Mouse (Mus musculus) spleen, postnatal 0 days (tissue): ENCODE data around the gene Ebi3. TPM values are rescaled to one million over a fixed set of nuclear protein-coding genes. Genes with fewer than 3 reads are reported as not detected.

ENCODE experiments used
- polyA plus RNA-seq: library from polyadenylated mRNA; unstranded; fragments of >200 nt; fragmentation: Nextera tagmentation; extraction: Ambion mirVana; gene quantifications from 2 replicates; pipeline ENCODE4 v1.2.1, GENCODE M21; 2015

Gene Ebi3
- polyA plus RNA-seq = 19.6 and 28.1 TPM in 2 replicates

GRCm38 (mm10) chr17:55952447-55953027 lies at the start of gene Ebi3:
Gene Ebi3, plus strand, starts transcription at chr17:55952640.

DNA sequence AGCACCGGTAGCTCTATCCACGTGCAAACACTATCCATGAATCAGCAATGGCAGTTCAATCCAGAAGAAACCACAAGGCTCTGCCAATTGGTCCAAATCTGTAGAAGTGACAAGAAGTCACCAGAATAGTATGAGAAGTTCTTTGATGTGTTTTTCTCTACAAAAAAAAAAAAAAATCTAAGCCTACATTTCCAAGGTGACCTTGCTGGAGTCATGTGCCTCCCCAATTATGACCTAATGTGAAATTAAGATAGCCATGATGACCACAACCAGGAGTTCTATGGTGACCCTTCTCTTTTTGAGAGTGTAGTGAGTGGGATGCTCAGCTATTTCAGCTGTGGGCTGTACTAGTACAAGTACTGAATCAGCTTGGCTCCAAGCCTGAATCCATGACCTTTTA lies 3.0 kb upstream of the Ebi3 start, which contains the start of gene Zfp119b:
Gene Zfp119b, minus strand, starts transcription at position 101 of the 400 bp plus-strand sequence.

DNA sequence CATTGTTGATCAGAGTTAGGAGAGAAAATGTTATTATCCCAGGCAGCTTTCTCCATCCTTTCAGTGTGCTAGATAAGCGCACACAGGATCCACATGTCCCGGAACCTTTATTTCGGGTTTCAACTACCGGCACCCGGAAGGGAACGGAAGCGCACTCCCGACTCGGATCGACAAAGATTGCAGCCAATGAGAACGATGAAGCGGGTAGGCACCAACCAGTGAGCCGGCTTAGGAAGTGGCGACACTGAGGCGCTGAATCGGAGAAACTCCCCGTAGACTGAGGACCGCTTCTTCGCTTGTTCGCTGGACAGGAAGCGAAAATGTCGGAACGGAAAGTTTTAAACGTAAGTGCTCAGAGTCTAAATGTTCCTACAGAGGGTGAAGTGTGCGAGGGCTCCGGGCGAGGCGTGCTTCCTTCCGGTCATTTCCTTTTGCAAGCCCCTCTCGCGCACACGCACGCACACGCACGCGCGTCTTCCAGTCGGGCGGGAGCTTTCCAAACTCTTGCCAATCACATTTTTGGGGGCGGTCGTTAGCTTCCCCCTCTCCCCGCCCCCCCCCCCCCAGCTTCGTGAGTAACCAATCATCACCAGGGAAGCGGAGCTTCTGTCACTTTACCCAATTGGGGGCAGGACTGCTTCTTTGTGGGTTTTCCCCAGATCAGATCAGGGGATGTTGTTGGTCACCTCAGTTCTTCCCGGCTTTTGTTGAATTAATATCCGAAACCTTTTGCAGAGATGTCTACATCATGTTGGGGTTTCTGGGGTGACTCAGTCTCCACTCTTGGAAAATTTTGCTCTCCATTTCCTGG lies 6.7 kb downstream of the Ebi3 start, which contains the start of gene Yju2:
Gene Yju2, plus strand, starts transcription at position 182 of the 811 bp plus-strand sequence.

DNA sequence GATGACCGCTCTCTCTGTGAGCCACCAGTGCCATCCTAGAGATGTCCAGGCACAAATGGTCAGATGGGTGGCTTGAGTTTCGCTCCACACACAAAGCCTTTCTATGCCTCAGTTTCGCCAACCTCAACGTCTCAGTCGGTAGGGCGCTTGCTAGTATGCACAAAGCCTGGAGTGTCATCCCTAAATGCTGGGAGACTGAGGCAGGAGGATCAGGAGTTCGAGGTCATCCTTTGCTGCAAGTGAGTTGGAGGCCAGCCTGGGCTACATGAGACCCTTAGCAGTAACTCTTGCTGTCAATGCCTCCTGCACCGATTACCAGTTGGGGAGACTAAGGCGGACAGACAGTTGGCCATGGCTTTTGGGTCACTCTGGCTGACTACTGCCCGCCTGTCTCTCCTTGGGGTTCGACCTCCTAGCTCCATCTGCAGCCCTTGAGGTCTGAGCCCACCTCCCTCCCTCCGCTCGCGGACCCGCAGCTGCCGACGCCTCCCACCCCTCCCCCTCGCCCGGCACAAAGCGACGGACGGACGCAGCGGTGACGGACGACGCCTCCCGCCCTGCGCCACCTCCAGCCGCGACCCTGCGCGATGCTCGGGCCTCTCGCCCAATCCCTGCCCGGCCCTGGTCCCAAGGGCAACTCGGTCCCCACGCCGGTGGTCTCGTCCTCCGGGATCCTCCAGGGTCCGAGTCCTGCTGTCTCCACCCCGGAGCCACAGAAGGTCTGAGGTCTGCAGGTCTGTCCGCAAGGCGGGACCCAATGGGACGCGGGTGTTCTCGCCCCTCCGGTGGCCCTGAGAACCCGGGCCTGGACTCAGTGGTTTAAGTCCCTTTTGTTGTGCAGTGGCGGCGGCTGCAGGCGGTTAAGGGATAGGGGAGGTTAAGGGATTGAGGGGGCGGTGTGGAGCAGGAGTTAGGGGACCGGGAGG lies 17.8 kb downstream of the Ebi3 start, which contains the start of gene Shd:
Gene Shd, plus strand, starts transcription at position 502 of the 926 bp plus-strand sequence.

DNA sequence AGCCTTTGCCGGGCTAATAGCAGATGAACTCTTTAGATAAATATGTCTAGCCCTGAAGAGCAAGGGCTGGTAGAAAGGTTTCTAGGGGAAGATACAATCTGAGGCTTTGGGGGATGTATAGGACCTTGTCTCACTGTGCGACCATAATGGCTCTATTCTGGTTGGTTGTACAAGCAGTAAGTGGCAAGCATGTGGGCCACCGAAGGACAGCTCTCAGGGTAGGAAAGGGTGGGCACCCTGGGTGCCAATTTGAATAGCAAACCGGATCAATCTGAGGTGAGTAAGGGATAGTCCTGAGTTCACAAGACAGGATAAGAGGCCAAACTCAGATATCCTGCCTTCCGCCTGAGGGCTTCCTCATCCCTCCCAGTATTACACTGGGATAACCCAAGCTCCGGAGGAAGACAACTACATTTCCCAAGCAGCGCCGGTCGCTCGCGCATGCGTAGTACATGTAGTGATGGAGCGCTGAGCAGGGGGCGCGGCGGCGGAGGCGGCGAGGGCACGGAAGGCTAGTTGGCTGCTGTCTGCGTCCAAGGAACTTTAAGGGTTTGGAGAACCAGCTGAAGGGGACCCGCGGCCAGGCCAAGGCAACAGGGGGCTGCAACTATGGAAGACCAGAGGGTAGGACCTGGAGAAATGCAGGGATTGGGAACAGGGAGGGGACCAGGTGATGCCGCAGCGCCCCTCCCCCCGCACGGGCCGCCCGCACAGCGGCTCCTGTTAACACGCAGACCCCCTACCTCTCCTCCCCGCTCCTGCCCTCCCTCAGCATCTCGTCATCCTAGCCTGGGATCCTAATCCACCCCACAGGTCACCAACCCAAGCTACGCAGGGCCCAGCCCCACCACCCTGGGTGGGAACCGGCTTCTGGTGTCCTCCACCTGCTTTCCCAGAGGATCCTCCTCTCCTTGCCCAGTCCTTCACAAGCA lies 33.9 kb downstream of the Ebi3 start, which contains the start of gene Fsd1:
Gene Fsd1, plus strand, starts transcription at position 480 of the 932 bp plus-strand sequence.

DNA sequence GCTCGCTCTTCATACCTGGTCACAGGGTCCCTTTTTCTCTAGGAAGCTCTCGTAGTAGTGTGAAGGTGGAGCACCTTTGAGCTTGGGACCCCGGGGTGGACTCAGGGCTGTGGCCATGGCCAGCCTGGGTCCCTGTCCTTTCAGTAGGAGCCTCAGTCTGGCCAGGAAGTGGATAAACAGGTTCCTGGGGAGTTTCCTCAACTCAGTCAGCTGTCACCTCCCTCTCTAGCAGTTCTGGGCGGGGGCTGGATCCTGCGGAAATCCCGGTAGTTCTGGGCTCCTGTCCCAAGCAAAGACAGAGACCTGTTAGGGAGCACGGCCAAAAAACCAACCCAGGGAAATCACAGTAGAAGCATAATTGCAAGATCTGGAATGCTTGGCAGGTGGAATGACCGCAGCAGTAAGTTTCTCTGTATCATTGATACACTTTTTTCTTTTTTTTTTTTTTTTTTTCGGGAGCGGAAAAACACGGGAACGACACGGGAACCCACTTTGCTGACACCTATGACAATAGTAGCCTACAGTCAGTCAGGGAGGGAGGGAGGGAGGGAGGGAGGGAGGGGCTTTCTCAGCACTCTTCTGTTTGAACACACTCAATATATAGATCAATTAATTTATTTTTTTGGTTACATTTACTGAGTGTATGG lies 53.1 kb downstream of the Ebi3 start, which contains the start of the genes Stap2 and Mpnd:
Gene Stap2, minus strand, starts transcription at position 170 of the 647 bp plus-strand sequence.
Gene Mpnd, plus strand, starts transcription at position 297 of the 647 bp plus-strand sequence.

Other genes starting within 250 kb of the Ebi3 start
- gene Pot1b, start 240.0 kb upstream of the Ebi3 start, polyA plus RNA-seq = 9.3 and 9.7 TPM in 2 replicates
- 3.6 and 5.5 TPM in 2 replicates for gene Adgre4, start 202.7 kb upstream of the Ebi3 start, polyA plus RNA-seq
- 3.9 and 4.4 TPM in 2 replicates for gene Zfp119a, start 73.7 kb upstream of the Ebi3 start, polyA plus RNA-seq
- 9.3 and 10.6 TPM in 2 replicates for gene Zfp959, start 60.5 kb upstream of the Ebi3 start, polyA plus RNA-seq
- 3.7 and 4.5 TPM in 2 replicates for gene Zfp119b, start 3.1 kb upstream of the Ebi3 start, polyA plus RNA-seq
- gene Yju2, start 6.5 kb downstream of the Ebi3 start, polyA plus RNA-seq = 12.2 and 13.4 TPM in 2 replicates
- gene Shd, start 17.8 kb downstream of the Ebi3 start, polyA plus RNA-seq = 2.1 and 2.7 TPM in 2 replicates
- not detected in 2 replicates for gene Fsd1, start 33.9 kb downstream of the Ebi3 start, polyA plus RNA-seq
- gene Stap2, start 52.9 kb downstream of the Ebi3 start, polyA plus RNA-seq = 4.7 and 7.1 TPM in 2 replicates
- gene Mpnd, start 53.1 kb downstream of the Ebi3 start, polyA plus RNA-seq = 11.8 and 15.7 TPM in 2 replicates
- gene Sh3gl1, start 84.0 kb downstream of the Ebi3 start, polyA plus RNA-seq = 44.3 and 51.0 TPM in 2 replicates
- 15.4 and 16.3 TPM in 2 replicates for gene Chaf1a, start 87.8 kb downstream of the Ebi3 start, polyA plus RNA-seq
- gene Ubxn6, start 122.4 kb downstream of the Ebi3 start, polyA plus RNA-seq = 15.6 and 17.0 TPM in 2 replicates
- 54.4 and 62.0 TPM in 2 replicates for gene Hdgfl2, start 127.0 kb downstream of the Ebi3 start, polyA plus RNA-seq
- gene Plin4, start 157.2 kb downstream of the Ebi3 start, polyA plus RNA-seq = 0.06 and 0.11 TPM in 2 replicates
- gene Plin5, start 165.0 kb downstream of the Ebi3 start, polyA plus RNA-seq = 0.19 and 0.33 TPM in 2 replicates
- gene Lrg1, start 169.4 kb downstream of the Ebi3 start, polyA plus RNA-seq = 69.0 and 83.3 TPM in 2 replicates
- 1.6 and 1.8 TPM in 2 replicates for gene Sema6b, start 187.7 kb downstream of the Ebi3 start, polyA plus RNA-seq
- gene Tnfaip8l1, start 209.8 kb downstream of the Ebi3 start, polyA plus RNA-seq = 6.0 and 8.1 TPM in 2 replicates
- gene Mydgf, start 231.3 kb downstream of the Ebi3 start, polyA plus RNA-seq = 42.6 and 43.0 TPM in 2 replicates